Mouse (Mus musculus) neutrophil, adult 59 days (primary cell): Measurements from ENCODE around the gene Vmn2r46. TPM values are rescaled to one million over a fixed set of nuclear protein-coding genes. Genes with fewer than 3 reads are reported as not detected.

Source experiments
- total RNA-seq, 2 experiments: library from RNA; stranded (reverse); gene quantifications; 1 replicate in 1 of 2; 2 replicates in 1 of 2; pipeline ENCODE4 v1.2.4; 2023

Gene Vmn2r46
- total RNA-seq = not detected

DNA sequence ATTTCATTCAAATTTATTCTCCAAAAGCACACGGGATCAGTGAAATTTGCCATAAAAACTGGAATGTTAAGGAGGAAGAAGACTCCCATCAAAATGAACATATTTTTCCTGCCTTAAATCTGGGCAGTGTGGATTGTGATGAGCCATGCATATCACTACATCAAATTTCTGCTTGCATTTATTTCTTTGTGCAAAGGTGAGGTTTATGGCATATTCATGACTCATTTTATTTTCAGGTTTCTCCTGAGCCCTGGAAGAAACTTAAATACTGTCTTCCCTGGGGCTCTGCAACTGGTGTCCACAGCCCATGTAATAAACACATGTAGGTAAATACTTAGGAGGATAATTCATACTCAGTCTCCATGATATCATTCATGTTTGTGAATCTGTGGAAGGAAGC is at the start of gene Vmn2r46:
Vmn2r46 (minus strand) TSS at position 101 of the 400 bp plus-strand sequence.

Other genes starting within 250 kb of the Vmn2r46 start
- gene Vmn2r47, start 70.8 kb upstream of the Vmn2r46 start, total RNA-seq = not detected
- not detected for gene Vmn2r48, start 183.0 kb upstream of the Vmn2r46 start, total RNA-seq
- gene Vmn2r49, start 221.7 kb upstream of the Vmn2r46 start, total RNA-seq = not detected